Mouse (Mus musculus) midbrain, embryonic 13.5 days (tissue): ENCODE measurements around the gene Pkn1. TPM values are rescaled to one million over a fixed set of nuclear protein-coding genes. Genes with fewer than 3 reads are reported as not detected.

Experiments used
- ATAC-seq: fragments of 200-750 bp; cut with Nextera tagmentation; 2 replicates; pipeline ENCODE4 v1.8.0; 2017; ENCODE audit warnings: mild to moderate bottlenecking, moderate TSS enrichment, moderate library complexity
- H3K27ac ChIP-seq: fragments of 300-500 bp; sonication (generic); 2 replicates; pipeline ENCODE4 v1.5.1; 2015; ENCODE audit warnings: inconsistent platforms, mild to moderate bottlenecking, moderate library complexity
- H3K27me3 ChIP-seq: fragments of 300-500 bp; sonication (generic); 2 replicates; pipeline ENCODE4 v1.6.1; 2015; ENCODE audit warnings: mild to moderate bottlenecking, inconsistent platforms
- H3K36me3 ChIP-seq: fragments of 300-500 bp; sonication (generic); 2 replicates; pipeline ENCODE4 v1.6.1; 2015; ENCODE audit warnings: mild to moderate bottlenecking, inconsistent platforms
- H3K4me1 ChIP-seq: fragments of 300-500 bp; sonication (generic); replicated peaks from 2 replicates; pipeline ENCODE4 v1.6.1; 2015; ENCODE audit warnings: inconsistent platforms
- H3K4me2 ChIP-seq: fragments of 300-500 bp; sonication (generic); replicated peaks from 2 replicates; pipeline ENCODE4 v1.6.1; 2015; ENCODE audit warnings: moderate library complexity, mild to moderate bottlenecking, inconsistent platforms
- H3K4me3 ChIP-seq: fragments of 300-500 bp; sonication (generic); replicated peaks from 2 replicates; pipeline ENCODE4 v1.5.1; 2015; ENCODE audit warnings: mild to moderate bottlenecking, inconsistent platforms
- H3K9ac ChIP-seq: fragments of 300-500 bp; sonication (generic); replicated peaks from 2 replicates; pipeline ENCODE4 v1.6.1; 2015; ENCODE audit warnings: mild to moderate bottlenecking, inconsistent platforms
- H3K9me3 ChIP-seq: fragments of 300-500 bp; sonication (generic); 2 replicates; pipeline ENCODE4 v1.6.1; 2016; ENCODE audit warnings: mild to moderate bottlenecking, inconsistent platforms
- WGBS: fragments of 180-500 bp; shearing (Covaris S2); methylation state at CpG from one replicate; pipeline ENCODE4 v1.1.7; 2015; 5-methylcytosine and 5-hydroxymethylcytosine counted together
- polyA plus RNA-seq: library from polyadenylated mRNA; unstranded; fragments of >200 nt; fragmentation: Nextera tagmentation; extraction: Ambion mirVana; gene quantifications from 2 replicates; pipeline ENCODE4 v1.2.1, GENCODE M21; 2015

Gene Pkn1
- polyA plus RNA-seq, 1 experiment from 2014 or later: 23.3 TPM

GRCm38 (mm10) chr8:83719693-83720092 is 20.7 kb upstream of the Pkn1 start:
- no peaks in the 10 kb centered on the region for H3K27me3 ChIP-seq
- H3K4me1 ChIP-seq: peaks cover 19% of the 10 kb centered on the region
- H3K9me3 ChIP-seq: no peaks in the 10 kb centered on the region
- ATAC-seq: no peak
- H3K36me3 ChIP-seq: peaks cover 57% of the 10 kb centered on the region
- H3K4me2 ChIP-seq: no peak overlapping the region
- 91% methylated on average over 2 of the region's 2 CpGs for WGBS
- no peak overlapping the region for H3K27ac ChIP-seq
- no peak overlapping the region for H3K9ac ChIP-seq
- no peak overlapping the region for H3K4me3 ChIP-seq

- Histone ChIP-seq H3K27ac (no peak overlapping the region), H3K9me3 (no peaks in the 10 kb centered on the region), H3K4me3 (no peak overlapping the region), H3K4me1 (peaks cover 19% of the 10 kb centered on the region), H3K36me3 (peaks cover 50% of the 10 kb centered on the region), H3K9ac (no peak overlapping the region), H3K27me3 (no peaks in the 10 kb centered on the region), H3K4me2 (no peak overlapping the region)
- WGBS: 98% methylated on average over 2 of the region's 2 CpGs
- ATAC-seq: no peak
Observed at GRCm38 (mm10) chr8:83719048-83719447, 20.1 kb upstream of the Pkn1 start.

- peaks cover 25% of the 10 kb centered on the region for H3K36me3 ChIP-seq
- H3K27ac ChIP-seq: no peak overlapping the region
- H3K9ac ChIP-seq: no peak overlapping the region
- H3K4me3 ChIP-seq: peak overlapping the region; percentile 98
- no peak for ATAC-seq
- 76% methylated on average over 2 of the region's 2 CpGs for WGBS
- 0 out of 2 replicates have a peak, but pooled peaks cover 2% of the 10 kb centered on the region for H3K27me3 ChIP-seq
- peaks cover 19% of the 10 kb centered on the region for H3K4me1 ChIP-seq
- H3K9me3 ChIP-seq: no peaks in the 10 kb centered on the region
- H3K4me2 ChIP-seq: peak overlapping the region; percentile 75
Observed at GRCm38 (mm10) chr8:83716563-83716962, 17.6 kb upstream of the Pkn1 start.

- Histone ChIP-seq H3K4me2 (peak overlapping the region; percentile 75), H3K4me3 (peak overlapping the region; percentile 98), H3K9me3 (no peaks in the 10 kb centered on the region), H3K27me3 (0 out of 2 replicates have a peak, but pooled peaks cover 2% of the 10 kb centered on the region), H3K36me3 (peaks cover 17% of the 10 kb centered on the region), H3K4me1 (peaks cover 19% of the 10 kb centered on the region), H3K9ac (peak overlapping the region; percentile 90), H3K27ac (peak overlapping the region; percentile 93)
- no peak for ATAC-seq
- WGBS: 2% methylated on average over 17 of the region's 17 CpGs
Observed at GRCm38 (mm10) chr8:83715771-83716170, 16.8 kb upstream of the Pkn1 start.

- peak; percentile 100 for ATAC-seq
- peaks cover 19% of the 10 kb centered on the region for H3K4me1 ChIP-seq
- WGBS: under 1% methylated on average over 63 of the region's 63 CpGs
- no peaks in the 10 kb centered on the region for H3K9me3 ChIP-seq
- peak within 1 kb of the TSS; percentile 90 for H3K9ac ChIP-seq
- peak within 1 kb of the TSS; percentile 93 for H3K27ac ChIP-seq
- peak within 1 kb of the TSS; percentile 98 for H3K4me3 ChIP-seq
- H3K27me3 ChIP-seq: 0 out of 2 replicates have a peak, but pooled peaks cover 2% of the 10 kb centered on the region
- H3K36me3 ChIP-seq: peaks cover 11% of the 10 kb centered on the region
- H3K4me2 ChIP-seq: peak within 1 kb of the TSS; percentile 75
Observed at GRCm38 (mm10) chr8:83715031-83715690, 16.2 kb upstream of the Pkn1 start, which contains the start of gene Ddx39. Gene Ddx39, plus strand, starts transcription at chr8:83715177.

- 18% methylated on average over 8 of the region's 8 CpGs for WGBS
Observed at GRCm38 (mm10) chr8:83714676-83715030, 15.7 kb upstream of the Pkn1 start.

GRCm38 (mm10) chr8:83707554-83707953 is 8.6 kb upstream of the Pkn1 start:
- Histone ChIP-seq H3K9me3 (no peaks in the 10 kb centered on the region), H3K4me3 (no peak overlapping the region), H3K4me1 (no peaks in the 10 kb centered on the region), H3K4me2 (no peak overlapping the region), H3K27ac (no peak overlapping the region), H3K36me3 (no peaks in the 10 kb centered on the region), H3K9ac (no peak overlapping the region), H3K27me3 (no peaks in the 10 kb centered on the region)
- no peak for ATAC-seq
- 81% methylated on average over 8 of the region's 8 CpGs for WGBS

More at GRCm38 (mm10) chr8:83714676-83715030, 15.7 kb upstream of the Pkn1 start:
- Histone ChIP-seq H3K36me3 (peaks cover 6% of the 10 kb centered on the region), H3K27me3 (0 out of 2 replicates have a peak, but pooled peaks cover 2% of the 10 kb centered on the region), H3K9me3 (no peaks in the 10 kb centered on the region), H3K4me2 (peak overlapping the region; percentile 75), H3K27ac (peak overlapping the region; percentile 67), H3K4me3 (peak overlapping the region; percentile 98), H3K4me1 (peaks cover 19% of the 10 kb centered on the region), H3K9ac (no peak overlapping the region)
- ATAC-seq: peak; percentile 63; the same call in 1 of the 2 replicates

GRCm38 (mm10) chr8:83706411-83706810 is 7.4 kb upstream of the Pkn1 start:
- no peaks in the 10 kb centered on the region for H3K9me3 ChIP-seq
- 65% methylated on average over 5 of the region's 5 CpGs for WGBS
- no peaks in the 10 kb centered on the region for H3K4me1 ChIP-seq
- ATAC-seq: no peak
- H3K27ac ChIP-seq: no peak overlapping the region
- H3K9ac ChIP-seq: no peak overlapping the region
- no peaks in the 10 kb centered on the region for H3K36me3 ChIP-seq
- H3K4me3 ChIP-seq: no peak overlapping the region
- H3K27me3 ChIP-seq: no peaks in the 10 kb centered on the region
- H3K4me2 ChIP-seq: no peak overlapping the region

GRCm38 (mm10) chr8:83703426-83703825 is 4.4 kb upstream of the Pkn1 start:
- Histone ChIP-seq H3K36me3 (no peaks in the 10 kb centered on the region), H3K27me3 (no peaks in the 10 kb centered on the region), H3K9ac (no peak overlapping the region), H3K4me2 (no peak overlapping the region), H3K4me1 (peaks cover 11% of the 10 kb centered on the region), H3K9me3 (no peaks in the 10 kb centered on the region), H3K27ac (no peak overlapping the region), H3K4me3 (no peak overlapping the region)
- no peak for ATAC-seq
- WGBS: 88% methylated on average over 4 of the region's 4 CpGs

- WGBS: 84% methylated on average over 9 of the region's 9 CpGs
- no peak overlapping the region for H3K27ac ChIP-seq
- no peak overlapping the region for H3K9ac ChIP-seq
- H3K4me3 ChIP-seq: no peak overlapping the region
- ATAC-seq: no peak
- H3K4me1 ChIP-seq: peaks cover 27% of the 10 kb centered on the region
- no peaks in the 10 kb centered on the region for H3K9me3 ChIP-seq
- H3K36me3 ChIP-seq: no peaks in the 10 kb centered on the region
- no peaks in the 10 kb centered on the region for H3K27me3 ChIP-seq
- H3K4me2 ChIP-seq: no peak overlapping the region
Observed at GRCm38 (mm10) chr8:83700423-83701085, 1.6 kb upstream of the Pkn1 start.

- Histone ChIP-seq H3K27me3 (no peaks in the 10 kb centered on the region), H3K9me3 (no peaks in the 10 kb centered on the region)
- WGBS: 52% methylated on average over 9 of the region's 9 CpGs
Observed at GRCm38 (mm10) chr8:83699566-83699965, 587 bp upstream of the Pkn1 start.

GRCm38 (mm10) chr8:83698291-83698660 is 703 bp downstream of the Pkn1 start:
- Histone ChIP-seq H3K27ac (peak overlapping the region; percentile 75; the same call in 1 of the 2 replicates), H3K27me3 (no peaks in the 10 kb centered on the region), H3K9ac (peak overlapping the region; percentile 95), H3K4me1 (peaks cover 27% of the 10 kb centered on the region), H3K9me3 (no peaks in the 10 kb centered on the region), H3K36me3 (no peaks in the 10 kb centered on the region), H3K4me2 (peak overlapping the region; percentile 96), H3K4me3 (peak overlapping the region; percentile 93)
- WGBS: 5% methylated on average over 15 of the region's 15 CpGs
- ATAC-seq: peak; percentile 38

More at GRCm38 (mm10) chr8:83699566-83699965, 587 bp upstream of the Pkn1 start:
- H3K9ac ChIP-seq: peak overlapping the region; percentile 95
- peak overlapping the region; percentile 93 for H3K4me3 ChIP-seq
- no peaks in the 10 kb centered on the region for H3K36me3 ChIP-seq
- H3K27ac ChIP-seq: peak overlapping the region; percentile 75
- peak overlapping the region; percentile 96 for H3K4me2 ChIP-seq
- ATAC-seq: no peak
- peaks cover 27% of the 10 kb centered on the region for H3K4me1 ChIP-seq
